Mouse (Mus musculus): ENCODE results near the gene Atp6v0d1. TPM values are rescaled to one million over a fixed set of nuclear protein-coding genes. Genes with fewer than 3 reads are reported as not detected.
"Not testable (repeated sequence)": the region's sequence is repeated elsewhere in the genome, so short reads cannot be mapped to it uniquely, and the experiment has no call there.

The Atp6v0d1 gene
- polyA plus RNA-seq, 1 experiment from 2014 or later = 119 TPM

DNA sequence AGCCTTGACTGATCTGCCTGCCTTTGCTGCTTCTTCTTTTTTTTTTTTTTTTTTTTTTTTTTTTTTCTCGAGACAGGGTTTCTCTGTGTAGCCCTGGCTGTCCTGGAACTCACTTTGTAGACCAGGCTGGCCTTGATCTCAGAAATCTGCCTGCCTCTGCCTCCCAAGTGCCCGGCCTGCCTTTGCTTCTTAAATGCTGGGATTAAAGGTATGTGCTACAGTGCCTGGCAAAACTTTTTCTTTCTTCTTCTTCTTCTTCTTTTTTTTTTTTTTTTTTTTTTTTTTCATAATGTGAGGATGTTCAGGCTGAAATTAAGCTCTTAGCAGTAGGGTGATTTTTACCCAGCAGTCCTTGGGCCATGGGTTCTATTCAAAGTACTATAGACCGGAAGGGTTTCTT lies 36.7 kb upstream of the Atp6v0d1 start:
- 80% methylated on average over 3 of the region's 3 CpGs for WGBS
- H3K36me3 ChIP-seq = not testable (repeated sequence)

DNA sequence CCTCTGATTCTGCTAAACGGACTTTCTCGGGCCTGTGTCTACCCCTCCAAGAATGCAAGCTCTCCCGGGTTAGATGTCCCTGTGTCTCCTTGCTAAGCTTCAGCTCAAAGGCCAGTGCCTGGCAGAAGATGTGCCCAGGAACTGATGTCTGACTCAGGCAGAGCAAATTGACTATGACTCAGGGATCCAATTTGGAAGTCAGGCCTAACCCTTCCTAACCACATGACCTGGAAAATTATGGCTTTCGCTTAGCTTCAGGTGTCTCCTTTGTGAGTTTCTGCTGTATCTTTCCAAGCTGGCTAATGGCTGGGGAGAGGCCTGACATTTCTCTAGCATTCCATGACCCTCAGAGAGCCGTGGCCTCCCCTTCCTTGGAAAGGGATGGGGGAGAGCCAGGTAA lies 35.5 kb upstream of the Atp6v0d1 start:
- Histone ChIP-seq H3K27me3 (ENCODE audit: insufficient read depth, poor library complexity, severe bottlenecking) (peaks cover 15% of the 10 kb centered on the region), H3K9me3 (no peaks in the 10 kb centered on the region), H3K4me1 (replicated peaks) (peaks cover 25% of the 10 kb centered on the region), H3K36me3 (no peaks in the 10 kb centered on the region), H3K27ac (no peak overlapping the region), H3K4me3 (no peak overlapping the region)
- DNase-seq (ENCODE audit: low spot score) = no peak
- 76% methylated on average over 5 of the region's 5 CpGs for WGBS

More for the DNA sequence above, 36.7 kb upstream of the Atp6v0d1 start:
- Histone ChIP-seq H3K4me1 (replicated peaks) (peaks cover 32% of the 10 kb centered on the region), H3K27me3 (ENCODE audit: insufficient read depth, poor library complexity, severe bottlenecking) (peaks cover 15% of the 10 kb centered on the region)
- not testable (repeated sequence) for H3K4me3 ChIP-seq; DNase-seq (ENCODE audit: low spot score); H3K9me3 ChIP-seq; H3K27ac ChIP-seq

DNA sequence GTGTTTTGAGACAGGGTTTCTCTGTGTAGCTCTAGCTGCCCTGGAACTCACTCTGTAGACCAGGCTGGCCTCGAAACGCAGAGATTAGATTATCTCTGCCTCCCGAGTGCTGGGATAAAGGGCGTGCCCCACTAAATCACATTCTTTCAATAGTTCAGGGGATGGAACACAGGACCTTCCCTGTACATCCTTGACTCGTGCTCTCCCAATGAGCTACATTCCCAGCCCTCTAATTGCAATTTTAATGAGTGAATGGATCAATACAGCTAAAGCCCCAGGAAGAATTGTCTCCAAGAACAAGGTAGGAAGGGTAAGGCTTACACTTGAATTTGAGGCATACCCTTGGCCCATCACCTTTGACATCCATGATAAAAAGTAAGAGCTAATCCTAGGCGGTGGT lies 32.9 kb upstream of the Atp6v0d1 start:
- 83% methylated on average over 6 of the region's 6 CpGs for WGBS
- Histone ChIP-seq H3K9me3 (no peaks in the 10 kb centered on the region), H3K4me3 (no peak overlapping the region), H3K4me1 (replicated peaks) (peaks cover 13% of the 10 kb centered on the region), H3K27ac (no peak overlapping the region), H3K36me3 (no peaks in the 10 kb centered on the region), H3K27me3 (ENCODE audit: insufficient read depth, poor library complexity, severe bottlenecking) (peaks cover 29% of the 10 kb centered on the region)
- no peak for DNase-seq (ENCODE audit: low spot score)

DNA sequence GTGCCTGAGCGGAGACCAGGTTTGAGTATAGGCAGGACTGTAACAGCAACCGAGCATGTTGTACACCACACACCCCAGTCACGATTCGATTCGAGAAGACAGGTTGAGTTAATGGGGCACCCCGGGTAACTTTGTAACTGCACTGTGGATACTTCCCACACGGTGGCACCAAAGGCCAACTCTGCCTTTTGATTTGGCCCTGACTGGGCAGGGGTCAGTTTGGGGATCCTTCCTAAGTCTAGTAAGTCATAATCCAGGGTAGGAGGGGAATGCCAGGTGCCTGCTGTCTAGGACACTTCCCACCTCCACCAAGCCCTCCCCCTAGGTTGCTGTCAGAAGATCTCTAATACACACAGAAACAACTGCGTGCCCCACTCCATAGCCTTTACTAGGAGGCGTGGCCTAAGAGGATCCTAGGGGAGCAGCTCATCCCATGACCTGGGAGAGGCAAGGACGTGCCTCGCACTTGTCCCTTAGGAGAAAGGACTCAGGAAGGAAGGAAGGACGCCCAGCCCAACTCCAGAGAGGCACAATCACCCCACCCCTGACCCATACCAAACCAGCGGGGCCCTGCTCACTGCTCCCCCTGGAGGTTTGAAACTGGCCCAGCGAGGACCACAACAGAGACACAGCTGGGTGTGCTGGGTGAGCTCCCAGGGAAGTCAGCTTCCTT lies 30.7 kb upstream of the Atp6v0d1 start:
- H3K36me3 ChIP-seq = no peaks in the 10 kb centered on the region
- peaks cover 24% of the 10 kb centered on the region for H3K27me3 ChIP-seq (ENCODE audit: insufficient read depth, poor library complexity, severe bottlenecking)
- WGBS = 6% methylated on average over 14 of the region's 14 CpGs
- H3K4me1 ChIP-seq (replicated peaks) = peaks cover 16% of the 10 kb centered on the region
- H3K4me3 ChIP-seq = peak overlapping the region; percentile 34
- H3K9me3 ChIP-seq = no peaks in the 10 kb centered on the region
- peak; percentile 68 for DNase-seq (ENCODE audit: low spot score)
- H3K27ac ChIP-seq = 0 out of 2 replicates have a peak overlapping the region, but pooled peaks have one; percentile 17

DNA sequence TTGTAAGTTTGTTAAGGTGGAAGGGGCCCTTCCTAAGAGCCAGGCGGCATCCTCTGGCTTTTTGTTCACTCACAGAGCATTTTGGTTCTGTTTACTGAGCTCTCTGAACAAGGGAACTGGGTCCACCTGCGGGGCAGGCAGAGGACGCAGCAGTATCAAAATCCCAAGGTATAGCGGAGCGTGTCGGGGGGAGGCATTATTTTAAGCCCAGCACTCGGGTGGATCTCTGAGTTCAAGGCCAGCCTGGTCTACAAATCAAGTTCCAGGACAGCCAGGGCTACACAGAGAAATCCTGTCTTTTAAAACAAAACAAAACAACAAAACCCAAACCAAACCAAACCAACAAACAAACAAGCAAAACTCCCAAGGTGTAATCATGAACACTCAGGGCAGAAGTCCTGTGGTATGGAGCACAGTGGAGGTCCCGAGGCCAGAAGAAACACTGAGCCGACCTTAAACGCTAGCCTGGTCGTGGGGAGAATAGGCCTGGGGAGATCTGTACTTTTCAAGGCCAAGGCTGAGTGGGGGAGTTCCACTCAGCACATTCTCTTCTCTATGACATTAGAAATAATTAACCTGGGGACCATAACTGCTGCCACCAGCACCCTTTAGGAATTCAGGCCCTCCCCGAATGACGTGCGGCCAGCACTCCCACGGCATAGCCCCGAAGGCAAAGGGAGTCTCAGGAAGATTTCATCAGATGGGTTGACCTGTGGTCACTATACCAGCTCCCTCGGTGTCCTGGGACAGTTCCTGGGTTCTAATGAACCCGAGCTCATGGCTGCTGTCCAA lies 28.8 kb upstream of the Atp6v0d1 start:
- no peak for DNase-seq (ENCODE audit: low spot score)
- peaks cover 16% of the 10 kb centered on the region for H3K4me1 ChIP-seq (replicated peaks)
- WGBS = 83% methylated on average over 18 of the region's 18 CpGs
- no peaks in the 10 kb centered on the region for H3K36me3 ChIP-seq
- H3K9me3 ChIP-seq = no peaks in the 10 kb centered on the region
- H3K27ac ChIP-seq = 0 out of 2 replicates have a peak overlapping the region, but pooled peaks have one; percentile 8
- no peak overlapping the region for H3K4me3 ChIP-seq
- H3K27me3 ChIP-seq (ENCODE audit: insufficient read depth, poor library complexity, severe bottlenecking) = peaks cover 21% of the 10 kb centered on the region

DNA sequence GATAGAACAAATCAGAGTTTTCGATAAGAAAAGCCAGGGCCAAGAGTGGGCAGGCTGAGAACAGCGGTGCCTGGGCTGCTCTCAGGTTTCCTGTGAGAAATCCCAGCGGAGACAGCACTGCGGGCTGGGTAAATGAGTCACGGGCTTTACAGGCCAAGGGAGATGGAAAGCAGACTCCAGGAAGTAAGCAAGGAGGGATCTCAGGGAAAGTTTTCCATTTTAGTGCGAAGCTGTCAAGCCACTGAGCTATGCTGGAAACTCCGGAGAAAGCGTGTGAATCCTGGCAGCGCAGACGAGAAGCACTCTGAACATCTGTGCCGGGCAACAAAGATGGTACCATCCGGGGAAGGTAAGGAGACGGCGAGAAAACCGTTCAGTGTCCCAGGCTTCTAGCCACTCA lies 28.0 kb upstream of the Atp6v0d1 start:
- Histone ChIP-seq H3K36me3 (no peaks in the 10 kb centered on the region), H3K4me1 (replicated peaks) (peaks cover 16% of the 10 kb centered on the region), H3K4me3 (0 out of 2 replicates have a peak overlapping the region, but pooled peaks have one; percentile 3), H3K9me3 (no peaks in the 10 kb centered on the region), H3K27me3 (ENCODE audit: insufficient read depth, poor library complexity, severe bottlenecking) (peaks cover 20% of the 10 kb centered on the region), H3K27ac (no peak overlapping the region)
- 32% methylated on average over 15 of the region's 15 CpGs for WGBS
- DNase-seq (ENCODE audit: low spot score) = peak; percentile 36

DNA sequence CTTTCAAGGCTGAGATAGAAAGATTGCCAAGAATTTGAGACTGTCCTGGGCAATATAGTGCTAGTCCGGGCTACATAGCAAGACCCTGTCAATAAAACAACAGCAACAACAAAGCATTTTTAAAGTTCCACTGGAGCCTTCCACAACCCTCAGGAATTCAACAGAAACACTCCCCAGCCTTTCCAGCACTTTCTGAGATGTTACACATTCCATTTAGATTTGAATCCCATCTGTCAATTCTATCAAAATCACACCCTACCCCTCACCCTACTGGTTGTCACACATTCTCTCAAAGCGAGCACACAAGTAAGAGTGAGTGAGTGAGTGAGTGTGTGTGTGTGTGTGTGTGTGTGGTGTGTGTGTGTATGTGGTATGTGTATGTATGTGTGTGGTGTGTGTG lies 26.6 kb upstream of the Atp6v0d1 start:
- no peak overlapping the region for H3K4me3 ChIP-seq
- no peak for DNase-seq (ENCODE audit: low spot score)
- H3K4me1 ChIP-seq (replicated peaks) = peaks cover 16% of the 10 kb centered on the region
- H3K27me3 ChIP-seq (ENCODE audit: insufficient read depth, poor library complexity, severe bottlenecking) = peaks cover 20% of the 10 kb centered on the region
- H3K36me3 ChIP-seq = no peaks in the 10 kb centered on the region
- WGBS = 81% methylated on average over 2 of the region's 2 CpGs
- no peak overlapping the region for H3K27ac ChIP-seq
- no peaks in the 10 kb centered on the region for H3K9me3 ChIP-seq

DNA sequence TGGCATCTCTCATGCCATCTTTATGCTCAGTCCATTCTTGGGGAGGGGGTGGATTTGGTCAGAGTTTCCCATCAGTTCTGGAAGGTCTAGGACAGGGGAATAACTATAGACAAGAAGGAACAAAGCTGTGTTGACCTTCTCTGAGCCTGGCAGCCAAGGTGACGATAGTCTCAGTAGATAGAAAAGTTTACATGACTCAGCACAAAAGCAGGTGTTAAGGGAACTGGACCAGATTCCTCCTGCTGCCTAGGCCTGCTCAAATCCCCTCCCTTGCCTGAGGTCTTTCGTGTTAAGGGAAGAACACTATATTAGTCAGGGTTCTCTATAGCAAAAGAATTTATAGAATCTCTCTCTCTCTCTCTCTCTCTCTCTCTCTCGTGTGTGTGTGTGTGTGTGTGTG lies 13.9 kb upstream of the Atp6v0d1 start:
- Histone ChIP-seq H3K4me3 (no peak overlapping the region), H3K9me3 (no peaks in the 10 kb centered on the region), H3K36me3 (no peaks in the 10 kb centered on the region), H3K27me3 (ENCODE audit: insufficient read depth, poor library complexity, severe bottlenecking) (no peaks in the 10 kb centered on the region), H3K27ac (no peak overlapping the region), H3K4me1 (replicated peaks) (no peaks in the 10 kb centered on the region)
- no peak for DNase-seq (ENCODE audit: low spot score)
- WGBS = 72% methylated on average over 3 of the region's 3 CpGs

DNA sequence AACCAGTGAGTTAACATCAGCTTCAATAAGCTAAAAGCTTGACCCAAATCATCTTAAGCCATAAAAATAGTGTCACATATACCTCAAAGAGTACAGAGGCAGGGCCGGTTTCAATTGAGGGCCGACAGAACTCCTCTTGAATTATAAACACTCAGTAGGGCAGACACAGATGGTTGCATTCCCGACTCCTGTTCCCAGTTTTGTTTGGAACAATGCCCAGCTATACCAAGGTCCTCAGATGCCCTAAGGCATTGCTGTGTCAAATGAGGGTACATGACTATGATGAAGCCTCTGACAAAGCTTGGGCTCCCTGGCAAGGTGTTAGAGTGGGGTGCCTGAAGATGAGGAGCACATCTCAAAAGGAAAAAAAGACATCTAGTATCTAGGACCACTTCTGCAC lies 9.7 kb upstream of the Atp6v0d1 start:
- DNase-seq (ENCODE audit: low spot score) = no peak
- Histone ChIP-seq H3K9me3 (no peaks in the 10 kb centered on the region), H3K36me3 (no peaks in the 10 kb centered on the region), H3K27me3 (ENCODE audit: insufficient read depth, poor library complexity, severe bottlenecking) (no peaks in the 10 kb centered on the region), H3K4me3 (no peak overlapping the region), H3K4me1 (replicated peaks) (no peaks in the 10 kb centered on the region), H3K27ac (no peak overlapping the region)
- WGBS = 79% methylated on average over 3 of the region's 3 CpGs

DNA sequence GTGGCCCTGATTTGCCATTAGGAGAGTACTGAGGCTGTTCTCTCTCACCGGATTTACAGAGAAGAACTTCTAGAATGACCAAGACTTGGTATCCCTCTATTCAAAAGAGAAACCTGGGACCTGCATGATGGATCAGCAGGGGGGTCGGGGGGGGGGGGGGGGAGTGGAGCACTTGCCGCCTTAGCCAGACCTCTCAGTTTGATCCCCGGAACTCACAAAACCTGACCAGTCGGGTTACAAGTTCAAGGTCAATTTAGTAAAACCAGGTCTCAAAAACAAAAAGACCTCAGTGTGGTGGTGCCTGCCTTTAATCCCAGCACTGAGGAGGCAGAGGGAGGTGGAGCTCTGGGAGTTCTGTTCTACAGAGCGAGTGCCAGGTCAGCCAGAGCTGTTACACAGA lies 8.9 kb upstream of the Atp6v0d1 start:
- DNase-seq (ENCODE audit: low spot score) = no peak
- WGBS = 39% methylated on average over 6 of the region's 6 CpGs
- no peaks in the 10 kb centered on the region for H3K9me3 ChIP-seq
- H3K36me3 ChIP-seq = no peaks in the 10 kb centered on the region
- no peak overlapping the region for H3K27ac ChIP-seq
- no peaks in the 10 kb centered on the region for H3K27me3 ChIP-seq (ENCODE audit: insufficient read depth, poor library complexity, severe bottlenecking)
- H3K4me1 ChIP-seq (replicated peaks) = no peaks in the 10 kb centered on the region
- H3K4me3 ChIP-seq = no peak overlapping the region

DNA sequence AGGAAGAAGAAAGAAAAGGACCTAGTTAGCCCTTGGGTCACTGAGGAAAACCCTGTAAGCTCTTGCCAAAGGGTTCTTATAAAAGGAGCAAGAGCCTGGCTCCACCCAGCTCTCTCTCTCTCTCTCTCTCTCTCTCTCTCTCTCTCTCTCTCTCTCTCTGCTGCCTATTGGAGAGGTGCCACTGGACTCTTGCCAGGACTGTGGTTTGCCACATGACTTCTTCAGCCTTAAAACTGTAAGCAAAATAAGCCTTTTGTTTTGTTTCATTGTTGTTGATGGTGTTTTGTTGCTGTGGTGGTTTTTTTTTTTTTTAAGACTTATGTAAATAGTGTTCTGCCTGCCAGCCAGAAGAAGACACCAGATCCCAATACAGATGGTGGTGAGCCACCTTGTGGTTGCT lies 7.6 kb upstream of the Atp6v0d1 start:
- no peaks in the 10 kb centered on the region for H3K4me1 ChIP-seq (replicated peaks)
- no peak overlapping the region for H3K4me3 ChIP-seq
- no peaks in the 10 kb centered on the region for H3K27me3 ChIP-seq (ENCODE audit: insufficient read depth, poor library complexity, severe bottlenecking)
- no peaks in the 10 kb centered on the region for H3K36me3 ChIP-seq
- H3K27ac ChIP-seq = no peak overlapping the region
- H3K9me3 ChIP-seq = no peaks in the 10 kb centered on the region
- DNase-seq (ENCODE audit: low spot score) = no peak

DNA sequence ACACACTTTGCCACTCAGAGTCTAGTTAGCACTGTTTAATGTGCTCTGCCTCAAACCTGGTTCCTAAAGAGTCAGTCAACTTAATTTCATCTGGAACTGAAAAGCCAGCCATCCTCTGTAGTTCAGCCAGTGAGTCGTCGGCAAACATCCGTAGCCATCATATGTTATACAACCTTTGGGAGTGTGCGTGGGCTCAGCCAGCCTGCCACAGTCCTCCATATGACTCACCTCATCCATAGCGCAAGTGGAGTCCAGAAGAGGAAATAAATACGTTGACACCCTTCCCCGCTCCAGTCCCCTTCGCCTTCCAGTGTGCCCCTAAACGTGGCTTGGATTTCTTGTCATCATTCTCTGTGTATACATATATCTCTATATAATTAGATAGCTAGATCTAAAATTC lies 6.0 kb upstream of the Atp6v0d1 start:
- H3K27ac ChIP-seq = no peak overlapping the region
- WGBS = 91% methylated on average over 9 of the region's 9 CpGs
- peaks cover 11% of the 10 kb centered on the region for H3K27me3 ChIP-seq (ENCODE audit: insufficient read depth, poor library complexity, severe bottlenecking)
- H3K4me1 ChIP-seq (replicated peaks) = peaks cover 9% of the 10 kb centered on the region
- DNase-seq (ENCODE audit: low spot score) = no peak
- H3K36me3 ChIP-seq = no peaks in the 10 kb centered on the region
- H3K9me3 ChIP-seq = no peaks in the 10 kb centered on the region
- no peak overlapping the region for H3K4me3 ChIP-seq
